Mouse (Mus musculus): ENCODE data around the gene Olfr104-ps. TPM values are rescaled to one million over a fixed set of nuclear protein-coding genes. Genes with fewer than 3 reads are reported as not detected.

Olfr104-ps gene
- polyA plus RNA-seq, 1 experiment, result not detected

DNA sequence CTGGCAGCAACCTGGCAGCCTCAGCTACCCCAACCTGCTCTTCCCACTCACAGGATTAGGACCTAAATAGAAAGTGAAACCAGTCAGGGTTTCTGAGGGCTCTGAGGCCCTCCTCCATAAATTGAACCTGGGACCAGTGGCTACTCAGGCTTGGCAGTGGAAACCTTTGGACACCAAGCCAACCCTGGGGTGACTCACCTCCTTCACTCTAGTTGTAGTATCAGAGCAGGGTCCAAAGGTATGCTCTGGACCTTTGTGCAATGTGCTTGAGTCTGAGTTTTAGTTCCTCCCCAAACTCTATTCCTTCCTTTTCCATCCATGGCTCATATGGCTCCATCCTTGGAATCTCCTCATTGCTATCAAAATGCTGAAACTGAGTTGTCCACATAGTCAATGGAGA lies 54.0 kb downstream of the Olfr104-ps start:
- no peaks in the 10 kb centered on the region for H3K4me1 ChIP-seq (ENCODE audit: control insufficient read depth, insufficient read depth, insufficient read length)
- no peak overlapping the region for H3K4me3 ChIP-seq (ENCODE audit: extremely low read depth, insufficient read depth, insufficient read length)
- TF ChIP-seq CTCF (IDR thresholded peaks at IDR 0.05; ENCODE audit: extremely low read depth, insufficient read depth, insufficient read length, insufficient replicate concordance) (no peak), POLR2A (IDR thresholded peaks at IDR 0.05; ENCODE audit: low read depth, low read length) (no peak)
- no peak overlapping the region for H3K27ac ChIP-seq (ENCODE audit: insufficient read depth, low read length)
- no peaks in the 10 kb centered on the region for H3K27me3 ChIP-seq (ENCODE audit: control insufficient read depth, insufficient read depth, low read length)
- no peaks in the 10 kb centered on the region for H3K36me3 ChIP-seq (ENCODE audit: control insufficient read depth, insufficient read depth, low read length)
- no peak for DNase-seq (ENCODE audit: low read depth in 1 of 2, low spot score in 2 of 2)

Other genes with a start within 250 kb of the Olfr104-ps start
- gene Olfr92, start 239.5 kb upstream of the Olfr104-ps start, polyA plus RNA-seq (2012; rRNA removed), result not detected in 2 replicates
- not detected in 2 replicates for gene Olfr93, start 198.1 kb upstream of the Olfr104-ps start, polyA plus RNA-seq (2012; rRNA removed)
- 1.1 and 1.5 TPM in 2 replicates for gene Ubd, start 165.7 kb upstream of the Olfr104-ps start, polyA plus RNA-seq (2012; rRNA removed)
- not detected in 2 replicates for gene Olfr94, start 158.6 kb upstream of the Olfr104-ps start, polyA plus RNA-seq (2012; rRNA removed)
- not detected in 2 replicates for gene Olfr95, start 146.5 kb upstream of the Olfr104-ps start, polyA plus RNA-seq (2012; rRNA removed)
- not detected in 2 replicates for gene Olfr96, start 139.4 kb upstream of the Olfr104-ps start, polyA plus RNA-seq (2012; rRNA removed)
- not detected in 2 replicates for gene Olfr97, start 122.3 kb upstream of the Olfr104-ps start, polyA plus RNA-seq (2012; rRNA removed)
- not detected in 2 replicates for gene Olfr98, start 95.8 kb upstream of the Olfr104-ps start, polyA plus RNA-seq (2012; rRNA removed)
- 27.0 and 27.4 TPM in 2 replicates for gene H2-M3, start 89.4 kb upstream of the Olfr104-ps start, polyA plus RNA-seq (2012; rRNA removed)
- not detected in 2 replicates for gene Olfr99, start 76.1 kb upstream of the Olfr104-ps start, polyA plus RNA-seq (2012; rRNA removed)
- gene Olfr101, start 55.3 kb upstream of the Olfr104-ps start, polyA plus RNA-seq (2012; rRNA removed), result not detected in 2 replicates
- not detected in 2 replicates for gene Olfr102, start 42.5 kb upstream of the Olfr104-ps start, polyA plus RNA-seq (2012; rRNA removed)
- gene Olfr103, start 19.9 kb upstream of the Olfr104-ps start, polyA plus RNA-seq (2012; rRNA removed), result not detected in 2 replicates
- gene Olfr105-ps, start 19.5 kb downstream of the Olfr104-ps start, polyA plus RNA-seq (2012; rRNA removed), result not detected in 2 replicates
- not detected in 2 replicates for gene Olfr106-ps, start 30.8 kb downstream of the Olfr104-ps start, polyA plus RNA-seq (2012; rRNA removed)
- not detected in 2 replicates for gene Olfr107, start 39.6 kb downstream of the Olfr104-ps start, polyA plus RNA-seq (2012; rRNA removed)
- gene Olfr108, start 85.9 kb downstream of the Olfr104-ps start, polyA plus RNA-seq (2012; rRNA removed), result not detected in 2 replicates
- not detected in 2 replicates for gene Olfr109, start 99.3 kb downstream of the Olfr104-ps start, polyA plus RNA-seq (2012; rRNA removed)
- 2.7 and 4.5 TPM in 2 replicates for gene H2-M2, start 124.0 kb downstream of the Olfr104-ps start, polyA plus RNA-seq (2012; rRNA removed)
- gene Olfr110, start 132.9 kb downstream of the Olfr104-ps start, polyA plus RNA-seq (2012; rRNA removed), result 0.05 TPM in 1 of 2 replicates, not detected in the other
- gene Olfr111, start 148.4 kb downstream of the Olfr104-ps start, polyA plus RNA-seq (2012; rRNA removed), result 0.27 and 0.29 TPM in 2 replicates
- not detected in 2 replicates for gene Olfr112, start 209.9 kb downstream of the Olfr104-ps start, polyA plus RNA-seq (2012; rRNA removed)
- not detected in 2 replicates for gene Olfr113, start 218.1 kb downstream of the Olfr104-ps start, polyA plus RNA-seq (2012; rRNA removed)
- not detected in 2 replicates for gene Olfr114, start 233.2 kb downstream of the Olfr104-ps start, polyA plus RNA-seq (2012; rRNA removed)

Measured in spleen, adult 2 months (tissue).